Mouse (Mus musculus) right cerebral cortex, postnatal 14 days (tissue): Measurements from ENCODE around the gene Tbc1d15.

Experiments
- DNase-seq: peaks from one replicate; pipeline ENCODE4 v3.0.0; 2022

Tbc1d15 gene

DNA sequence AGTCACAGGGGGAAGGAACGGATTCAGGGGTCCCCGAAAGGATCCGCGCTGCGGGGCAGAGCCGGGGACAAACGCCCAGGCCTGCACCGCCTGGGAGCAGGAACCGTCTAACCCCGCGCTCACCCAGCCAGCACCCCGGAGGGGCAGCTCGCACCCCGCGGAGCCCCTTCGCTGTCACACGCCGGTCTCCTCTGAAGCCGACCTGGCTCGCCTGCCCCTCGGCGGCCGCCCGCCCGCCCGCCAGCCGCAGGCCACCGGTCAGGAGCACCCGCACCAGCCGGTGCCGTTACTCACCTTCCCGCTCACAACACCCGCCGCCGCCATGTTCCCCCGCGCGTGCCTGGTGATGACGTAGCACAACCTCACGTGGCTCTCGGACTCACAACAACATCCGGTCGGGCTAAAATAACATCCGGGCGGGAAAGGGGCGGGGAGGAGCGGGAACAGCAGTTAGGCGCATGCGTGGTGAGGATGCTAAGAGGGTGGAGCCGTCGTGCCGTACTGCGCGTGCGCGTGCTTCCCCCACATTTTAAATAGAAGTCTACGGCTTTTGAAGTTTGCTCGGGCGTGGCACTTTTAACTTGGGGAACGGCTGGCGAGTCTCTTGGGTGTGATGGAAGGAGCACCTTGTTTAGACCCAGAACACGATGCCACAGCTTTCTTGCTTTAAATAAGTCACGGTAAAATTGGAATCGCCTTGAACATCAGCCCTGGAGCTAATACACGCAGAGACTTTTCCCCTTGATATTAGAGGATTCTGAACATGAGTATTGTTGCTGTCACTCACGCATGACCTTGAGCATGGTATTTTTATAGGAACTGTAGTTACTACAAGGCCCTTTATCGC, at the start of gene Tbc1d15:
Tbc1d15 (minus strand) TSS at position 380 of the 847 bp plus-strand sequence.
- DNase-seq, result peak; percentile 99

DNA sequence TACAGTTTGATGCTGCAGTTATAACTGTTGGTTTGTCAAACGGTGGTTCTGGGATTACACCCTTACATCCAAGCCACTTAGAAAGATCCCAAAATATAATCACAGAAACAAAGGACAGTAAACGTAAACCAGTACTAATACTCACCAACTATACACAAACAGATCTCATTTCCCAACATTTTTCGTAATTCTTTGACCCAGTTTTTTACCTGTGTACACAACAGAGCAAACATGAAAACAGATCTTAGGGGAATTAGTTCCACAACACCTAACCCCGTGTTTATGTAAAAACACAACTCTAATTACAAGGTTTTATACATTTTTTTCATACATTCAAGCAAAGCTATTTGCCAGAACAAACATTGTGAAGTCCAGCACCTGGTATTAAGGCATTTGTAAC, 47.4 kb upstream of the Tbc1d15 start:
- DNase-seq, result no peak

DNA sequence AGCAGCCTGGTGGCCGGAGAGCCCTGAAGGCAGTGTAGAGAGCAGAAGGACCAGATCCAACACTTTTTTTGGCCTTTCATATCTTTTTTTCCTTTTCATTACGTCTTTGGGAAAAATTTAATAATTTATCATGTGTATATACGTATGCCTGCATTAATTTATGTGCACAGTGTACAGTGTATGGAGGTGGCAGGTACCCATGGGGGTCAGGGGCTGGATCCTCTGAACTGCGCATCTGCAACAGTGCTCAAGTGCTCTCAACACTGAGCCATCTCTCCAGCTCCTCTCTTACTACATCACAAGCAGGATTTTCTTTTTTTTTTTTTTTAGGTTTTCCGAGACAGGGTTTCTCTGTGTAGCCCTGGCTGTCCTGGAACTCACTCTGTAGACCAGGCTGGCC, 46.3 kb upstream of the Tbc1d15 start:
- no peak for DNase-seq

DNA sequence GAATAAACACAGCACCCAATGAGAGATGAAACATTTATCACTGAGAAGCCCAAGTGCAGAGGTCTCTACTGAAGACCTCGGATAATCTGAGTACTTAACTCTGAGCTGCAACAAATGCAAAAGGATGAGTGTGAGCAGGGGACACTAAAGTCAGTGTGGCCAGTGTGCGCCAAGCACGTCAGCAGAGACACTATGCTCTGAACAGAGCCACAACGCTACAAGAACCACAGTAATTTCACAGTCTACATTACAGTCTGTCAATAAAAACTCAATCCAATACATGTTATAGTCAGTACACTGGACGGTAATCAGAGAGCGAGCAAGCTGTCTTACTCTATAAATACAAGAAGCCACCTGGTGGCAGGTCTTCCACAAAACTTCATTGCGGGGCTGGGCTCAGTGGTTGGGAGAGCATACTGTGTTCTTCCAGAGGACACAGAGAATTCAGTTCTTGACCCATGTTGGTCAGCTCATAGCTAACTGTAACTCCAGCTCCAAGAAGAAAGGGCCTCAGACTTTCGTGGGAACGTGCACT, 45.2 kb upstream of the Tbc1d15 start:
- no peak for DNase-seq

DNA sequence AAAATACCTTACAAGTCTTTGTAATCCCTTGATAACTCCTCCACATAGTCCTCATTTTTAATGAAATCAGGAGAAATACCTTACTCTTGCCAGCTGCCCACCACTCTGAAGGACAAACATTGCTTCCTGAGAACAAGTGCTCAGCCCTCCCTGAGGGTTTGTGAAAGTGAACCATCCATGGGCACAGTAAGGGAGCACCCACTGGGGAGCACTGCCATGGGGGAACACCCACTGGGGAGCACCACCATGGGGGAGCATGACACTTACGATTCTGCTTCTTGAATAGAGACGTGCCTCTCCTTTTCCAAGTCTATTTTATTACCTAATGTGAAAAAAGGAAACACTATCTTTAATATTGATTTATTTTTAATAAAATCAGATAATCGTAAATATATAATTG, 43.9 kb upstream of the Tbc1d15 start:
- no peak for DNase-seq

DNA sequence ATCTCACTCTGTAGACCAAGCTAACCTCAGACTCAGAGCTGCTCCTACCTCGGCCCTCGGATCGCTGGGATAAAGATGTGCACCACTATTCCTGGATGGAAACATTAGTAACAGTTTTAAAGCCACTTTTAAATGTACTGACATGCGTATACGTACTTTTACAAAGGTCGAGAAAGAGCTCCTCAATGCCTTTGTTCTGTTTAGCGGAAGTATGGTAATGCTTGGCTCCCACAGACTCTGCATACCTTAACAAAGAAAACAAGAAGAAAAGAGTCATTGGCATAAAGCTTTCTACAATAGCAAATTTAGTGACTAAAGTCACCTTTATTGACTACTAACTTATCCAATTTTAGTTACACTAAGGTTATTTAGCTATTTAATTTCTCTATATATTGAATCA, 43.4 kb upstream of the Tbc1d15 start:
- DNase-seq, result no peak

DNA sequence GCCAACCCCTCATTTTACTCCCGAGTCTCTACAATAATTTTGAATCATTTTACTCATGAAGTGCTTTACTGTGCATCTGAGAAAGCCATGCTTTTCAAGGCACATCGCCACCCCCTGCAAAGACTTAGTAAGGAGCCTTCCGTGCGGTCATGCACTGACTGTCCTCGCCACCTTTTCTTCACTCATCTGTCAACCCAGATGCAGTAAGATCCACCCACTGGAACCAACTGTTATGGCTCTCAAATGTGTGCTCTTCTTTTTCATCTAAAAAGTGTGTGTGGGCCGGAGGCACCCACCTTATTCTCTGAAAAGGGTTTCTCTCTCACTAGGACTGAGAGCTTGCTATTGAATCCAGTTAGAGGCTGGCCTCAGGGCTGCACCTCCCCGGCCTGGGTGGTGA, 42.7 kb upstream of the Tbc1d15 start:
- DNase-seq, result no peak

DNA sequence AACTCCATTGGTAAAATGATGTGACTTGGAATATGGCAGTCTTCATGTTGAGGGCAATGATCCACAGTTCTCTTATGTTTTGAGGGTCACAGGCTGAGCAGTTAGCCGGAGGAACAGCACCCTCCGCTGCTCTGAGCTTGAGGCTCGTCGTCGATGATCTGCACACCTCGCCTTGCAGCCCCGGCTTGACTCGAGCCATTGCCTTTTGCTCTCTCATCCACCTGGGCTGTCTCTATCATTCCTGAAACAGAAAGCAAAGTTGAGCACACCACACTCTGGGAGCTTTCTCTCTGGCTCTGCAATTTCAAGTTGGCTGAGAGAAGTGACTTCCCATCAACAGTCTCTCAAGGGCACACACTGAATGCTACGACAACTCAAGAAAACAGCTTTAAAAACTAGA, 39.4 kb upstream of the Tbc1d15 start:
- DNase-seq, result no peak

DNA sequence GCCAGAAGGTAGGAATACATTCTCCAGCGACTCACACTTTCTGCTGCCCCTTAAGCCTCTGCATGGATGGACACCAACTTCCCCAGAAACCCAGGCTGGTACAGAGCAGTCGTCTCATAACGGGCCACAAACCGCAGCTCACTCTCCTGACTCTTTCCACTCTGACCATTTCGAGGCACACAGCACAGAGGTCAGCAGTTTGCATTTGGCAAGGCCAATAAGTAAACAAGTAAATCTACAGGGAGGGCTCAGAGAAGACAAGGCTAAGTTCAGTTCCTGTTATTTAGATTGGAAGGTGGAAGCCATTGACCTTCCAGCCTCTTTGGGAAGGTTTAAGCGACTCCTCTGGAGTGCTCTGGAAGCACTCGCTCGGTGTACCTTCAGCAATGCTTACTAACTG, 37.6 kb upstream of the Tbc1d15 start:
- no peak for DNase-seq

DNA sequence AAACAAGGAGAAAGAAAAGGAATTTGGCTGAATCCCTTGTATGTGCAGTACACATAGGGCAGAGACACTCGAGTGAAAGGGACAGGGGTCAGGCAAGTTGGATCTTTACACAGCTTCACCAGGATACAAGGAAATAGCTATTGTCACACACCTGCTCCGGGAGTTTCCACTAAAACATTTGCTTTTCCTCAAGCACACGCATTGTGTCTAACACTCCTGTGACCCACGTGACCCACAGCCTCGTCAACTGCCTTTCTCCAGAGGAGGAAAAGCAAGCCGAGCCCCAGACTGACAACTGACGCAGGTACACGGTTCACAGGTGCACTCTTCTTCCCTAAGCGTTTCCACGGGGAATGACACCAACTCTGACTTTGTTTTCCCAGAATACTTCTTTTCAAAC, 32.9 kb upstream of the Tbc1d15 start:
- no peak for DNase-seq

DNA sequence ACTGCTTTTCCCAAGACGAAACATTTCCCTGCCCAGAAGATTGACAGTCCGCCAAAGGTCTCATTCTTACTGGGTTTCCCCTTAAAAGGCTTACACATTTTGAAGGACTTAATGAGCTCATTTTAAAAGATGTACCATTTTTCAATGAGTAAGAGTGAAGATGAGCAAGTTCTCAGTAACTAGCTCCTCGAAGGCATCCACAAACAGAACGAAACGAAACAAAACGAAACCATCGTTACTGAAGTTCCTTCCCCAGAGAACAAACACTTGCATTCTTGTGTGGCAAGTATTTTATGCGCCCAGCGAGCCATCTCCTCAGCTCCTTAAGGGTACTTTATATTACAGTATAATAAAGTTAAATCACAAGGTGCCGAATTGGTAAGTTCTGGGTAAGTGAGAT, 30.1 kb upstream of the Tbc1d15 start:
- no peak for DNase-seq

DNA sequence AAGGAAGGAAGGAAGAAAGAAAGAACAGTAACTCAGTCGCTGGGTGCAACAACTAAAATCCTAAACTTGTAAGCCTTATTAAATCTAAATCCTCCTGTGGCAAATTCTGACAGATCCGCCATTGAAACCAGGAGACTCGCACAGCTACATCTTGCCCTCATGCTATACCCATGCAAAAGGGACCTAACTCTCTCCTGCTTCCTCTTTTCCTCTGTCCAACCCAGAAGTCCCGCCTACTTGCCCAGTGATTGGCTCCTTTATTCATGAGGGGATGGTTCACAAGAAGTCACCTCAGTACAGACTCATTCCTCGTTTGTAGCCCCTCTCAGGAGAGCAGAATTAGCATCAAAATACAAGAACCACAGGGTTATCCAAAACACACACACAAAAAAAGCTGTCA, 20.4 kb upstream of the Tbc1d15 start:
- DNase-seq, result no peak

DNA sequence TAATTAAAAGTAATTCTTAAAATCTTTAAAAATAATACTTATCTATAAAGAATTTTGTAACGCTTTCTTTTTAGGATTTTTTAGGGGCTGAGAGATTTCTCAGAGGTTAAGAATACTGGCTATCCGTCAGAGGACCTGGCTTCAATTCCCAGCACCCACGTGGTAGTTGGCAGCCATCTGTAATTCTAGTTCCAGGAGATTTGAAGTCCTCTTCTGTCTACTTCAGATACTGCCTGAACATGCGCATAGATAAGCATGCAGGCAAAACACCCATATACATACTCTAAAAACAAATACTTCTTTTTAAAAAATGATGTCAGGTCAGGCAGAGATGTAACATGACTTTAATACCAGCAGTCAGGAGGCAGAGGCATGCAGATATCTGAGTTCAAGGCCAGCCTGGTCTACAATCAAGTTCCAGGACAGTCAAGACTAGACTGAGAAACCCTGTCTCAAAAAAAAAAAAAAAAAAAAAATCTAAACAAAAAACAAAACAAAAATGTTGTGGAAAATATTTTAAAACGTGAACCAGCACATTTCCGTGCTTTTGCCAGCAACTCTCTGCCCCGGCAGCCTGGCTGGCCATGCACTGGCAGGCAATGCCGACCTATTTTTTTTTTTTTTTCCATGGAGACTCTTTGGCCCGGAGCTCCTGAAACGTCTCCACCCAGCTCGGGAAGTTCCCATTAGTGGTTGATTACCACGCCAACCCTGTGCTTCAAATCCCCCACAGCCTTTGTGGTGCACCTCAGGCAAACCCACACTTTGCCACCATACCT, 19.5 kb upstream of the Tbc1d15 start:
- no peak for DNase-seq

DNA sequence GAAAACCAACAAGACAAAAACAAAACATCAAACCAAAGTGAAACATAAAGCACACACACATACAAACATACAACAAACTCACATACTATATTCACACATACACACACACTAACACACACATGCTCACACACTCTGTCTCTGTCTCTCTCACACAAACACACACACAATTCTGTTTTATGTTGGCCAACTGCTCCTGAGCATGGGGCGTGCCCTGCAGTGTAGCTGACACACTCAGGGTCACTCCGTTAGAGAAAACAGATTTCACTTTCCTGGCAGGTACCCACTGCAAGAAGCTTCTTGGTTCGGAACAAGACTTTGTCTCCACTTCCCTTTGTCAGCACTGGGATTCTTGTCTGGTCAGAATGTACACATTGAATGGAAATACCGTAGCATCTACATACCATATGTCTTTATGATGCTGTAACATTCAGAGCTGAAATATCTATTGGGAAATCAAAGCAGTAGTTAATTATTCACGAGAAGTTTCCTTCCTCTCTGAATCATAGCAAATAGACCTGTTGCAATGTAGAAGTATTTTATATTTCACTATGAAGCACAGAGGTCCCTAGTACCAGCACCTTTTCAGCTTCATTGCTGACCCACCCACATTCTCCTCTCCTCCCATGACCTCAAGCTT, 11.8 kb upstream of the Tbc1d15 start:
- DNase-seq, result no peak

DNA sequence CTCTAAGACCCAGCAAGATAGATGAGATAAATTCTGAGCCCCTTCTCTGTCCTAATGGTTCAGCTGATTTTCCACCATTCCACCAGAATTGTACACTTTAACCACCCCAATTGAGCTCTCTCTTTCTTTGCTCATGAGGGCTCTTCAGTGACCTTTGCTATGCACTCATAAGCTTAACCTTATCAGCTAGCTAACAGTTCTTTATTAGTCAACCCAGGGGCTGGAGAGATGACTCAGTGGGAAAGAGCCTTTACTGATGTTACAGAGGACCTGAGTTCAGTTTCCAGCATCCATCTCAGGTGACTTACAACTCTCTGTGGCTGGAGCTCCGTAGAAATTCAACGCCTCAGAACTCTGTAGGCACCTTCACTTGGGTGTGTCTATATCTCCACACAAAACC, 11.0 kb upstream of the Tbc1d15 start:
- DNase-seq, result no peak

DNA sequence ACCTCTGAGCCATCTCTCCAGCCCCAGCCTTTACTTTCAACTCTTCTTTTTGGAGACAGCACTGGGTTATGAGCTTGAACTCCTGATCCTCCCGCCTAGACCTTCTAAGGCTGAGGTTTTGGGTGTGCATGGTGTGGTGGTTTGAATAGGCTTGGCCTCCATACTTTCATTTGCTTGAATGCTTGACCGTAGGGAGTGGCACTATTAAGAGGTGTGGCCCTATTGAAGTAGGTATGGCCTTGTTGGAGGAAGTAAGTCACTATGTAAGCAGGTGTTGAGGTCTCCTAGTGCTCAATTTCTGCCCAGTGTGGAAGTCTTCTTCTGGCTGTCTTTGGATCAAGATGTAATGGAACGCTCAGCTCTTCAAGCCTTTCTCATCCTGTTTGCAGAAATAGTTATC, 10.2 kb upstream of the Tbc1d15 start:
- DNase-seq, result no peak

DNA sequence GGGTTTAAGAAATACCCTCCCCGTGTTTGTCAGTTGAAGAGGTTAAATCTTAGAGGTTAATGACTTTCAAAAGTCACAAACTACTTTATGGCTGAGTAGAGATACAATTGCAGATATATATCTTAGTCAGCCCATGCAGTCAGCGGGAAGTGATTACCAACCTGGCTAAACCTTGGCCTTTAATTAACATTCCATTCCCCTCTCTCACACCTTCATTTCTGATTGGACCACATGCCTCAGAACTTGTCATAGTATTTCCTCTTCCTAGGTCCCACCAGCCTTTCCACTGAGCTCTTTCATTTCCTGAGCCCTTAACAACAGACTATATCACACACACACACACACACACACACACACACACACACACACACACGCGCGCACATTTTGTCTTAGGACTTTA, 4.9 kb upstream of the Tbc1d15 start:
- DNase-seq, result no peak

DNA sequence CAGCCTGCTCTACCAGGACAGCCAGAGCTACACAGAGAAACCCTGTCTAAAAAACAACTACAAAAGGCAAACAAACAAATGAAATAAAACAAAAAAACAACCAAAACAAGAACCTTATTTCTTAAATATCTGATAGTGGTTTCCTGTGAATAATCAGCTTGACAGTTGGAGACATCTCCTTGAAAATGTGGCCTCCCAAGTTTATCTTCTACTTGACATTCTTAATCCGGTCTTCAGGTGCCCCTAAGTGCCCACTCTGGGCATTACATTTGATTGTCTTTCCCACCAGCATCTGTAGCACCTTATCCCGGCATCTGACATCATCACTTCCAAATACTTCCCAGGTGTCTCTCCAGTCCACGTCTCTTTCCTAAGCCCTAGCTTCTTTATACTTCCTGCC, 2.3 kb upstream of the Tbc1d15 start:
- DNase-seq, result no peak

DNA sequence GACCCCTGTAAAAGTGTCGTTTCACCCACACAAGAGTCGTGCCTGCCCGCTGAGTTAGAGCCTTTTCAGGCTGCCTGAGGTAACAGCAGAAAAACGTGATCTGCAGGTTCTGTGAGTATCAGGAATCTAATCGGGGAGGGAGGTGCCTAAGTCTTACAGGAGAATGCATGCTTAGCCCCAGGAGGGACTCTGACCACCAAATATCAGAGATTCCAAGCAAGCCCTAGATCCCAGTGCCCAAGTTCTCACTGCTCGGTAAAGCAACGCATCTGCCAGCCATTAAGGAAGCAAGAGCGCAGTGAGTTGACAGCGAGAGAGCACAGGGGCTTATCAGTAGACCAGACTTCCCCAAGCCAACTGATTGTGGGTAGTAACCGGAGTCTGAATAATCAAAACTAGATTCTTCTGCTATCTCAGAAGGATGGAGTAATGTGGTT, 1.1 kb upstream of the Tbc1d15 start:
- DNase-seq, result no peak

DNA sequence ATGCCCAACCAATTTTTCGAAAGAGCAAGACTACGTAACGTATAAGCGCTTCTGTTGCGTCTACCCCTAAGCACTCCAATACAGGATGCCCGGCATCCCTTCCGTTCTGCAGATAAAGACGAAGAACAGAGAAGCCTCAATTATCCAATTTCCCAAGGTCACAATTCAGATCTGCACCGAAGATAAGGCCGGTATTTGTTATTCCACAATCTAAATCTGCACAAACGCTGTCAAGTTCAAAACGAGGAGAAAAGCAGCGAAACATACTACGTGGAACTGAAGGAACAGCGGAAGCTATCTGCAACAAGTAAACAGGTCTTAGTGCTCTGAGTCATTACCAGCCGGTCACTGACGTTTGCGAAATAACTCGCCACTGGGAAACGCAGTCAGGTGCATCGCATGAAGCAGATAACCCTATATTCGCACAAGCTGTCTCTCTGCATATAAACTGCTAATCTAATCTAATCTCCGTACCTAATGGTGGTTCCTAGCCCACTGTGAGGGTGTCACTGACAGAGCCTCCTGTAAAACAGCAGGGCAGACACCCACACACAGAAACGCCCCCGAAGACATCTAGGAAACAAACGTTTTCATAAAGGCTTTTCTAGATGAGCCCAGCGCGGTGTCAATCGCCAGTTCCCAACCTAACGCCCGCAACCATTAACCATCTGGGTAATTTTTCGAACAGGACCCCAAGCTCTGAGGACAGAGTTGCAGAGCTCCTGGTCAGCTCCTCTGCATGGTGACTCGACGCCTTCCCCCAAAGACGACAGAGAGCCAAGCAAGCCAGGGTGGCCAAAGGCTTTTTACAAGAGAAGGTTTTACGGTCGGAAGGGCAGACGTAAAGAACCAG, 806 bp downstream of the Tbc1d15 start:
- DNase-seq, result no peak

DNA sequence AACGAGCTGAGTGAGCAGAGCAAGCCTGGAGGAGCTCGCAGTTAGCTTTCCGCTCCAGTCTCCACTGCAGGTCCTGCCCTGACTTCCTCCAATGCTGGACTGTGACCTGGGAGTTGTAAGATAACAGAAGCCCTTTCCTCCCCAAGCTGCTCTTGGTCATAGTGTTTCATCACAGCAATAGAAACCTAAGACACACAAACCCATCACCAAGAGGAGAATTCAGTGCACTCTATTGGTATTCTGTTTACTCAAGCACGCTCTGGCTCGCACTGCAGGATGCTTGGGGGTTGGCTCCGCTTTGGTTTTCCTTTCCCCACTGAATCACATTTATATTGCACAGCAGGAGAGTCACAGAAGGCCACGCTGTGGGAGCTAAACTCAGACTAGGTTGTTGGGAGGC, 3.2 kb downstream of the Tbc1d15 start:
- DNase-seq, result no peak

DNA sequence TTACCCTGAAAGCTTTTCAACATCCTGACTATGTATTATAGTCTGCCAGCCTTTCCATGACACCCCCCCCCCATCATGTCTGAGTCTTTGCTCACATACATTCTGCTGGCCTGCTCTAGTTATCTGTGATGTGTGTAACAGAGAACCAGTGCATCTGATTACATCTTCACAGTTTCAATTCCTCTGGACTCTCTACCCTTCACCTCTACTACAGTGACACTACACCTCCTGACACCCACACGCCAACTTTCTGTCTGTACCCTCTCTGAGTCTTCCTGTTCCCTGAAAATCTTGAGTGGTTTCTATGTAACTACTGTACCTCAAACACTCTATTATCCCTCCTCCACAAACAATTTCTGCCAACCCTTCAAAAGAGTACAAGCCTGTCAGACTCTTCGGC, 5.8 kb downstream of the Tbc1d15 start:
- DNase-seq, result no peak
